In genomic region chr6:125145001-125145400, GRCm38 (mm10) we compare ENCODE assay signal across 8 mouse cellular contexts. TPM values are rescaled to one million over a fixed set of nuclear protein-coding genes. Genes with fewer than 3 reads are reported as not detected.
DNase-seq lines count a peak whose midpoint lies in the region; ATAC-seq and TF ChIP-seq lines count a peak whose summit lies in the region.

Gene Iffo1, plus strand, starts transcription at chr6:125145241.

- H3K27me3 ChIP-seq in hindbrain, postnatal 0 days (ENCODE audit: insufficient read depth, low read length) = no peaks in the 10 kb centered on the region

- H3K9ac ChIP-seq in hindbrain, postnatal 0 days (replicated peaks; ENCODE audit: low read length) = peak within 1 kb of the TSS; percentile 93

- peaks cover 7% of the 10 kb centered on the region for H3K4me1 ChIP-seq in cortical plate, adult 2 months (ENCODE audit: control insufficient read depth, insufficient read depth, low read length)
- H3K4me1 ChIP-seq in hindbrain, postnatal 0 days (ENCODE audit: insufficient read depth, low read length) = peaks cover 37% of the 10 kb centered on the region

- peak within 1 kb of the TSS; percentile 61 for H3K27ac ChIP-seq in cortical plate, adult 2 months (ENCODE audit: insufficient read depth, low read length)
- H3K27ac ChIP-seq in hindbrain, postnatal 0 days = peak within 1 kb of the TSS; percentile 90

- TF ChIP-seq POLR2A in cortical plate, adult 2 months (IDR thresholded peaks at IDR 0.05; ENCODE audit: extremely low read depth, insufficient read depth, low read length) = peak; percentile 99

- TF ChIP-seq CTCF in cortical plate, adult 2 months (IDR thresholded peaks at IDR 0.05; ENCODE audit: extremely low read depth, insufficient read depth, low read length) = peak; percentile 42; the same call in 1 of the 2 replicates
- TF ChIP-seq CTCF in hindbrain, postnatal 0 days (IDR thresholded peaks at IDR 0.05; ENCODE audit: low read depth) = peak; percentile 79

- no peaks in the 10 kb centered on the region for H3K9me3 ChIP-seq in hindbrain, postnatal 0 days (ENCODE audit: low read length)

- WGBS in hindbrain, postnatal 0 days = under 1% methylated on average over 16 of the region's 16 CpGs

- peak within 1 kb of the TSS; percentile 80 for H3K4me3 ChIP-seq in cortical plate, adult 2 months (ENCODE audit: insufficient read depth, low read length)
- H3K4me3 ChIP-seq in hindbrain, postnatal 0 days (ENCODE audit: low read length) = peak within 1 kb of the TSS; percentile 79

- DNase-seq in adrenal gland, adult (ENCODE audit: inconsistent age in 2 of 2, low spot score in 1 of 2) = peak; percentile 93 to 97
- peak; percentile 87 to 89 for DNase-seq in gastrocnemius, adult 8-10 months (ENCODE audit: low spot score in 2 of 2)
- peak; percentile 97 for DNase-seq in hindbrain, postnatal 0 days (ENCODE audit: low spot score)
- DNase-seq in left cerebral cortex, adult 8-10 months (ENCODE audit: low spot score in 2 of 2) = peak; percentile 88 to 93
- DNase-seq in right cerebral cortex, adult 2 months (ENCODE audit: low spot score in 2 of 2) = peak; percentile 94
- DNase-seq in urinary bladder, postnatal 36 days (ENCODE audit: low spot score in 2 of 2) = peak; percentile 64 to 86

- peaks cover 23% of the 10 kb centered on the region for H3K36me3 ChIP-seq in hindbrain, postnatal 0 days (ENCODE audit: insufficient read depth, low read length)

- ATAC-seq in hindbrain, postnatal 0 days = peak; percentile 94
- ATAC-seq in megakaryocyte, adult 5-6 weeks (ENCODE audit: poor library complexity, severe bottlenecking) = peak; percentile 91

- H3K4me2 ChIP-seq in hindbrain, postnatal 0 days (ENCODE audit: low read depth, low read length) = peak within 1 kb of the TSS; percentile 90

RNA-seq across cellular contexts. Expression of gene Iffo1, which starts in this region (rescaled TPM):
- polyA plus RNA-seq in cortical plate, adult 2 months (2012; rRNA removed) = 96.9 and 97.6 TPM in 2 replicates
- 1 to 10 TPM; 6.6 to 8.9 (median 7.5) TPM for total RNA-seq in gastrocnemius, adult 8-10 months (2022)
- 29.1 and 30.5 TPM in 2 replicates for total RNA-seq in hindbrain, postnatal 0 days (2014; rRNA removed)
- polyA plus RNA-seq in hindbrain, postnatal 0 days (2015; fragmentation: Nextera tagmentation; extraction: Ambion mirVana) = 20.3 and 20.6 TPM in 2 replicates
- 10 to 100 TPM; 62.0 to 68.5 (median 66.4) TPM for total RNA-seq in left cerebral cortex, adult 8-10 months (2022)
- 18.6 and 20.1 TPM in 2 replicates for total RNA-seq in megakaryocyte, adult 5-6 weeks (2015)
- 14.3 and 21.7 TPM in 2 replicates for total RNA-seq in megakaryocyte, adult 5-6 weeks (2017)

Comparison
In these comparisons a context has a peak if more than half of its experiments do, and no peak if none do; other contexts are left out.
1. Peak in every context shown above with its lines: DNase-seq, ATAC-seq, H3K4me3 ChIP-seq and H3K27ac ChIP-seq.